Mouse (Mus musculus) splenic B cell, adult 2 months (primary cell): ENCODE results near the gene Sctr.

Source experiments
- DNase-seq: peaks from one replicate; pipeline ENCODE4 v3.0.0-alpha.2; 2011; ENCODE audit warnings: low read depth, low spot score
- H3K27me3 ChIP-seq: 2 replicates; pipeline ENCODE4 v1.6.1; 2012; ENCODE audit warnings: mild to moderate bottlenecking, low read length, moderate library complexity, mixed read lengths; ENCODE audit not compliant: control insufficient read depth, poor library complexity, insufficient read depth, severe bottlenecking
- H3K36me3 ChIP-seq: 2 replicates; pipeline ENCODE4 v1.6.1; 2012; ENCODE audit warnings: mild to moderate bottlenecking, low read length, moderate library complexity, mixed read lengths; ENCODE audit not compliant: control insufficient read depth, poor library complexity, insufficient read depth, severe bottlenecking

Sctr gene

DNA sequence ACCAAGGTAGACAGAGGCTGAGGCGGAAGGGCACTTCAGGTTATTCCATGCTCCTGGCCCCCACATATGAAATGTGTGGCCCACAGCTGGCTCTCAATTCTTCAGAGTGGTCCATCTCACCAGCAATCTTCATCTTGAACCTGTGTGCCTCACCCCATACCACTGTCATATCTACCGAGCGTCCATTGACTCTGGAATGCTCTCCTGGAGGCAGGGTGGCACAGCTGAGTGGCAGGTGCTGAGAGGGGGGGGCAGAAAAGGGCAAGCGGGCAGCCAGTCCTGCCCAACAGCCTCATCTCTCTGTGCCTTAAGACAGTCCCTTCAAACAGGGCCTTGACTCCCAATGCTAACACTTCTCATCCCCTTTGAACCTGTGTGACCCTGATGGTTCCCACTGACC, 64.4 kb downstream of the Sctr start:
- no peak for DNase-seq
- Histone ChIP-seq H3K27me3 (no peaks in the 10 kb centered on the region), H3K36me3 (no peaks in the 10 kb centered on the region)

DNA sequence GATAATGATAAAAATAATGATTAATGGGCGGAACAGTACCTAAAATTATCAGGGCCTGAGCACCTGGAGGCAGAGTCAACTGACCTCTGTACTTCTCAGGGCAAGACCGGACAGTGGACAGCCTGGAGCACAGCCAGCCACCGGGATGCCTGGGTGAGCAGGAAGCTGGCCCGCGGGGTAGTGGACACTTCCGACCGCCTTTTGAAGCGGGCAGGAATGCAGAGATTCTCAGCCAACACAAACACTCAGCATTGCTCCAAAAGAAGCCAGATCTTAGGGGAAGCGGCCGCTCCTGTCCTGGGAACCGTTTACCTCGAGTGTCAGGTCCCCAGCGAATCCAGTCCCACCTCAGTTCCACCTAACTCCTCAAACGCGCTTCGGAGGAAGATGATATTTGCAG, 66.2 kb downstream of the Sctr start:
- Histone ChIP-seq H3K36me3 (no peaks in the 10 kb centered on the region), H3K27me3 (no peaks in the 10 kb centered on the region)
- no peak for DNase-seq

DNA sequence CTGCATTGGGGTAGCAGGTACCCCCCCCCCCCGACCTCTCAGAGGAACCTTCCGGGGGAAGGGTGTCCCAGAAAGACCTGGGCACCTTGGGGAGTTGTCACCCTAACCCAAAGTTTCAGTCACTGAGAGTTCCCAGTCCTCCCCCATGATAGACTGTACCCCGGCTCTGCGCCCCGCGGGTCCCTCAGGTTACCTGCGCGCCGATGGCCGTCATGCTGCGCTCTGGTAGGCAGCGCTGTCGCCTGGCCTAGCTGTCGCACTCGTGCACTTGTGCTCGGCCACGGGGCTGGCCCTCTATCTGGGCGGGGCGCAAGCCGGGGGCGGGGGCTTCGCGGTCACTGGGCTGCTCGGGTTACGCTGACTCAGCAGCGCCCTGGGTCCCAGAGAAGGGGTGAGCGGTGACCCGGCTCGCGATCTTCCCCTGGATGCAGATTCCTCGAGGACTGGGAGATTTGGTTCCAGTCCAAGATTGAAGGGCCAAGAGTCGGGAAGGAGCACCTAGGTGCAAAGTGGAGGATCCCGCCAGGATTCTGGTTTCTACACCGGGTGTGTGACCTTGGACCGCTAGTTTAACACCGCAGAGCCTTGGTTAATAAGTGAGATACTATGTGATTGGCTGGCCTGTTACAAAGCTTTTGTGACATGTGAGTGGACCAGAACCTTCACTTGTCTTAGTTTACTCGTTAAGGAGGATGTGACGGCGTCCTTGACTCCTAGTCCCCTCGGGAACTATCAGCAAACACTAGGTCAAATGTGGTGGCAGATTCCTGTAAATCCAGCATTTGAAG, 67.0 kb downstream of the Sctr start, which contains the start of gene Tmem37:
TSS of gene Tmem37 (minus strand) at position 556 of the 788 bp plus-strand sequence.
- Histone ChIP-seq H3K27me3 (no peaks in the 10 kb centered on the region), H3K36me3 (no peaks in the 10 kb centered on the region)
- DNase-seq = peak; percentile 17

DNA sequence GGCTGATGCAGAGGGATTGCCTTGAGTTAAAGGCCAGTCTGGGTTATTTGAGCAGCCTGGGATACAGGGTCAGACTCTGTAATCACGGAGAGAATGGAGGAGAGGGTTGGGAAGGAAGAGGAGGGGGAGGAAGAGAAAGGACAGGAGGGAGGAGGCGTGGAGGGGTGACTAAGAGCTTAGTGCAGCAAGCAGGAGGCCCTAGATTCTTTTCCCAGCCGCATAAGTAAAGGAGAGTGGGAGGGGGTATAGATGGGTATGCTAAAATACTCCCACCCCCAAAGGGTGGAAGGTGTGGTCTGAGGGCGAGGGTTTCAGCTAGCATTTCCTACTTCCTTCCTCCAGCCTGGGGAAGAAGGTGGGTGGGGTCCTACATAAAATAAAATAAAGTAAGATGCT, 67.6 kb downstream of the Sctr start:
- H3K36me3 ChIP-seq = no peaks in the 10 kb centered on the region
- DNase-seq = no peak

DNA sequence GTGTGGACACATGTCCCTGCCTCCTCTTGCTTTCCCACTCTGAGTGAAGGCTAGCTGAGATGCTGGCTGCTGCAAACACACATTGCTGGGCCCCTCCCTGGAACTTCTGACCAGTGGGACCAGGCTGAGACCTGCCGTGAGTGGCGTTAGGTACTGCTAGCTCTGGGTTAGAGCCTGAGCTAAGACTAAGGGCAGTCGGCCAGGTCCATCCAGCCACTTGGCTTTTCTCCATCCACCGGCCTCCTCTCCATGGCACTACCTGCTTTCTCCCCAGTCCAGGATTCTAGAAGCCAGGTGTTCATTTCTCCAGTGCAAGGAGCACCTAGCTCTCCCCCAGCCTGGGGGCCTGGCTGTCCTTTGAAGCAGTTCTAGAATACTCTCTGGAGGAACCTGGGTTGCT, 68.2 kb downstream of the Sctr start:
- Histone ChIP-seq H3K36me3 (no peaks in the 10 kb centered on the region), H3K27me3 (no peaks in the 10 kb centered on the region)
- DNase-seq = no peak

More for the DNA sequence above, 67.6 kb downstream of the Sctr start:
- H3K27me3 ChIP-seq = no peaks in the 10 kb centered on the region

DNA sequence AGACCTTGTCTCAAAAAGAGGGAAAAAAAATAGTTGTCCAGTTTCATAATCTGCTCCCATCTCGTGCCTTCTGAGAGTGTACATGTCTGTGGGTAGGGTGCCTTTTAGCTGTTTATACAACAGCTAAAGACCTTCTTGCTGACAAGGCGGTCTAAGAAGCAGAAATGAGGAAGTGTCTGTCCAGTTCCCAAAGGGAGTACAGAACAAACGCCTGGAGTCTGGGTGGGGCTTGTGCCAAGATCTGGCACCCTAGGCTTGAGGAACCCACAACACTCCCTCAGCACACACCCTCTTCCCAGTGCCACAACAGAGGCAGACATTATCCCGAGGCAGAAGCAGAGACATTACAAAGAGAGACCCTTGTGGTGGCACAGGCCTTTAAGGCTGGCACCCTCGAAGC, 68.8 kb downstream of the Sctr start:
- Histone ChIP-seq H3K36me3 (no peaks in the 10 kb centered on the region), H3K27me3 (no peaks in the 10 kb centered on the region)
- no peak for DNase-seq

DNA sequence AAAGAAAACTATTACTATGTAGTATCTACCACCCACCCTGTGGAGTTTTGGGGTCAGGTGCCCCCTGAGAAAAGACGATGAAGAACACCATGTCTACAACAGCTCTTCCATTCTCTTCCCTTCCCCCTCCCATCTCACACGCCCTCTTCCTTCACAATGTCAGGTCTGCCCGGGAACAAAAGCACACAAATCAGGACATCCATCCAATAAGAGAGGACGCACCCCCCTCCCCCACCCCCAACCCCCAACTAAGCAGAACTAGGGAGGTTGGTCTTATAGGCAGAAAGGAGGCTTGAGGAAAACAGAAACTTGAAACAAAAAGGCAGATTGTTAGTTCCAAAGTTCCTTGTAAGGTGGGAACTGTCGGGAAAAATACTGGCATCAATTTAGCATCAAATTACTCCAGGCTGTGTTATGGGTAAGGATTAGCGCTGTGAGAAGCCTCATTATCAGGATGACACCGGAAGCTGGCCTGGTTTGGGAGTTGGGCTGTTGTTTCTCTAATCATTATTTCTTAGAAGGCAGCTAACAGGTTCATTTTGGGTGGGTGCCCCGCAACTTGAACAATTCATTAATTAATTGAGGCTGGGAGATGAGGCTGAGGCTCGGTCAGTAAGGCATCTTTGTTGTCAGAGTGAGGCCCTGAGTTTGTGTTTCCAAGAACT, 71.2 kb downstream of the Sctr start:
- Histone ChIP-seq H3K27me3 (no peaks in the 10 kb centered on the region), H3K36me3 (no peaks in the 10 kb centered on the region)
- DNase-seq = no peak

DNA sequence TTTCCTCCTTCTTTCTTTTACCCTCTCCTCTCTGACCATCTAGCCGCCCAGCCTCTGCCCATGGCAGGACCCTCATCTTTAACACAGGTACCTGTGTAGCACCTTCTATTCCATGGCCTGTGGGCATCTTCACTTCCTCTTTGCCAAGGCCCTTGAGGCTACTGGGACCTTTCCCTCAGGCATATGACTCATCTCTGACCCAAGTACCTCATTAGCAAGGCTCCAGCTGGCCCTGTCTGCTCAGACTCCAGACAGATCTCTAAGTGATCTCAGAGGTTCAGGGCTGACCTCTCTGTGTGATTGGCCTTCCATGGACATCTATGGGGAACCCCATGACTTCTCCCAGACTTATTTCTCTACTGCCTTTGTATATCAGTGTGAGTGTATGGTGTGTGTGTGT, 73.9 kb downstream of the Sctr start:
- H3K36me3 ChIP-seq = no peaks in the 10 kb centered on the region
- H3K27me3 ChIP-seq = no peaks in the 10 kb centered on the region
- DNase-seq = no peak

DNA sequence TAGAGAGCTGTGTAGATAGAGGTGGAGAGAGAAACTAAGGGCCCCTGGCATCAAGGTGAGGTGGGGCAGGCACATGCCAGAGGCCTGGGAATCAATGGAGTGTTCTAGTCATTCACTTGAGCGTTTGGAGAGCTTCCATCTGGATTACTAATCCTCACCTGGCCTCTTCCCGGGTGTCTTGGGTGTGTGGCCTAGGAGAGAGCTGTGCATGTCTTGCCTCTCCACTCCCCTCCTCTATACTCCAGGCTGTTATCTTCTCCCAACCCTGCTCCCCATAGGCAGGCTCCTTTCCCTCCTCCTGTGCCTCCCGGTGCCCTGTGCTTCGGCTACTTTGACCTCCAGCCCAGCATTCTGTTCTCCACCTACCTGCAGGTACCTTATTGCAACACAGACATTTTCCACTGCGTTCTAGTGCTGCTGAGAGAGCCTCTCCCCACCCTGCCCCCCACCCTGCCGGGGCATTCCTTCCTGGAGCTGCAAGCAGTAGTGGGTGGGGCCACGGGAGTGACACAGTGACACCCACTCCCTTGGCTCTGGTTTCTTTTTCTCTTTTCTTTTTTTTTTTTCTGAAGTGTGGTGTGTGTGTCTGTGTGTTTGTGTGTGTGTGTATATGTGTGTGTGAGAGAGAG, 76.4 kb downstream of the Sctr start:
- Histone ChIP-seq H3K36me3 (no peaks in the 10 kb centered on the region), H3K27me3 (no peaks in the 10 kb centered on the region)
- DNase-seq = no peak

DNA sequence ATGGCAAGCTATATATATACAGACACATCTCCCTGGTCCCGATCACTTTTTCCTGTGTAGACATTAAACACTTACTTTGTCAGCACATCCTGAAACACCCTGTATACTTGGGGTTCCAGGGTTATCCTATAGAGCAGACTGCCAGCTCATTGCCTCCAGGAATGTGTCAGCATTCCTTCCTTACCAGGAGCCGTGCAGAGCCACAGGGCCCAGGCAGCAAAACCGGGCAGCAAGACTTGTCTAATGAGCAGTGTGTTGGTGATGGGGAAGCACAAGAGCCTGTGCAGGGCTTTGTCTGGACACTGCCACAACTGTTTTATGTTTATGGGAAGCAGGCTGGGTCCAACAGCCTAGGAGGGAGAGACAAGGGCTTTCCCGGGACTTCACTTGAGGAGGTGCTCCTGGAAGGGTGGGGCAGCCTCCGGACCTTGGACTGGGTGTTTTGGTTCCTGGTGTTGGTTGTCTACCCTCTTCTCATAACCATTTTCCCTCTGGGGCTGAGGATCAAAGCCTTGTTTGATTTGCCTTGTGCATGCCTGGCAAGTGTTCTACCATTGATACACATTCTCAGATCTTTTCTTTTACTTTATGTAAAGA, 77.3 kb downstream of the Sctr start:
- no peaks in the 10 kb centered on the region for H3K27me3 ChIP-seq
- H3K36me3 ChIP-seq = no peaks in the 10 kb centered on the region
- no peak for DNase-seq

DNA sequence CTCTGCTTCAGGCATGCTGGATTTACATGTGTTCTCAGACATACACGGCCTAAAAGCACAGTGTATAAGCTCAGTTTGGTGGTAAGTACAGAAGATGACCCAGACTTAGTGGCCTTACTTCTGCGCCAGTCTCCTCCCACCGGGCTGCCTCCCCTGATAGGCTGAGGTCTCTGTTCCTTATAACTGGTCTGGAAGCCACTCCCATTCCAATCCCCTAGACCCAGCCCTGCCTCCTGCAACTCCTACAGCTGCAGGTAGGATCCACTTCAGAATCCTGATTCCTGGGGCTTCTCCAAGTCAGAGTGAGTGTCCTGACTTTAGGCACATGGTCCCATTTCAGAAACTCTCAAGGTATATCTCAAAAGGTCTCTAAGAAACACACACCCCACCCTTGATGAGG, 79.0 kb downstream of the Sctr start:
- Histone ChIP-seq H3K27me3 (no peaks in the 10 kb centered on the region), H3K36me3 (no peaks in the 10 kb centered on the region)
- DNase-seq = no peak

DNA sequence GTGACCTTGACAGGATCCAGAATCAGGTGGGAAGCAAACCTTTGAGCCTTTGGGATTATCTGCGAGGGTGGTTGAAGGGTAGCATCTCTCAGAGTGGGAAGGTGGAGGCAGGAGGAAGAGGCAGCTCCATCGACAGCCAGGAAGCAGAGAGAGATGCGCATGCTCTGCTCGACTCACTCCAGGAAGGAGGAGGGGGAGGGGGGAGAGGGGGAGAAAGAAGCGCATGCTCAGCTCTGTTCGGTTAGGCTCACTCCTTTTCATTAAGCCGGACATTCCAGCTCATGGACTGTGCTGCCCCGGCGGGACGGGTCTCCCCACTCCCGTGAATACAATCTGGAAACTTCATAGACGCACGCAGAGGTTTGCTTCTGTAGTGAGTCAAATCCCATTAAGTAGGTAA, 80.0 kb downstream of the Sctr start:
- Histone ChIP-seq H3K27me3 (no peaks in the 10 kb centered on the region), H3K36me3 (no peaks in the 10 kb centered on the region)
- no peak for DNase-seq

DNA sequence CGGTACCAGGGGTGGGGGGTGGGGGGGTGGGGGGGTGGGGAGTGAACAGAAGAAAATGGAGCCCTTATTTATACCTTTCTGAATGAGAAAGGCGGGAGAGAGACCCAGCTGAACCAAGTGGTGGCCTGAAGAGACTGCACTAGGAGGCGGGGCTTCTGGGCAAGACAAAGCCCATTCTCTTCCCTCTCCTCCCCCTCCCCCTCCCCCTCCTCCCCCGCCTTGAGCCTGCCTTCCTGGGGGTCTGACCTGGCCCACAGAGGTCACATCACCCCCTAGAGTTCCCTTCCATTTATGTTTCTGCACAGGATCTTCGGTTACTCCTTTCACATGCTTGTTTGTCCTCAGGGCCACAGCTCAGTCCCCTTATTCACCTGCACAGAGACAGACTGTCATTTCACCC, 82.5 kb downstream of the Sctr start:
- no peak for DNase-seq

DNA sequence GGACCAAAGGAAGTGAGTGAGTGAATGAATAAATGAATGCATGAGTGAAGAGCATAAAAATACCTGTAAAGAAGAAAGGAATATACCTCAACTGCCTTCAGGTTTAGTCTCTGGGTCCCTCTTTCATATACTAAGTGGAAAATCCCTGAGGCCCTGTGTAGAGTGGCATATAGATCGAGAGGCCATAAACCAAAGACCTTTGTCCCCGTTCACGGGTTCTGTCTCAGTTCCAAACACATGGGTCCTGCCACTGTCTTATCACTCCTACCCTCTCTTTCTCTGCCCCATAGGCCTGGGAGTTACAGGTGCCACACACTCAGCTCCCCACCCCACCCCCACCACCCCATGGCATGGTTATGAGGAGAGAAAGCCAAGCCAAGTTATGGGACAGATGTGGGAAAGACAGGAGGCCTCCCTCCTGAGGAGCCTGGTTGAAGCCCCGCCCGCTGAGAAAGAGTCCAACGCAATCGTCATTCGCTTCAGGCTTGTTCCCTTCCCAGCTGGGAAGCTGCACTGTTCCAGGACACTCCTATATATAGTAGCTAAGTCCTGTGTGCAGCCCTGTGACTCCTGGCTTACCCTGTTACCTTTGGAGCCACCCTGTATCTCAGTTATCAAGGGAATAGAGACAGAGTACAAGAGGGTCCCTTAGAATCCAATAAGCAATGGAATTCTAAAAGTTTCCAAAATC, 84.3 kb downstream of the Sctr start:
- DNase-seq = no peak
- H3K27me3 ChIP-seq = no peaks in the 10 kb centered on the region
- no peaks in the 10 kb centered on the region for H3K36me3 ChIP-seq

More for the DNA sequence above, 82.5 kb downstream of the Sctr start:
- no peaks in the 10 kb centered on the region for H3K27me3 ChIP-seq
- no peaks in the 10 kb centered on the region for H3K36me3 ChIP-seq
